Comparison of ENCODE assay signal across 9 mouse cellular contexts in genomic region chrX:153007685-153008047, GRCm38 (mm10). TPM values are rescaled to one million over a fixed set of nuclear protein-coding genes. Genes with fewer than 3 reads are reported as not detected.
DNase-seq lines count a peak whose midpoint lies in the region; ATAC-seq and TF ChIP-seq lines count a peak whose summit lies in the region.
"Had no signal": no experiment of that assay in that cellular context is flagged by ENCODE, and none has a peak within 500 bp of the region (broad histone marks: within the 10 kb centered on the region; RNA-seq: fewer than 3 reads in every experiment).

No protein-coding gene starts in this region.

- DNase-seq in heart, adult 2 months, result no peak
- DNase-seq in heart, postnatal 14 days, result no peak
- no peak for DNase-seq in spleen, adult 2 months (ENCODE audit: low read depth in 1 of 2, low spot score in 2 of 2)
- DNase-seq in spleen, postnatal 14 days (ENCODE audit: low spot score in 2 of 2), result no peak
- no peak for DNase-seq in limb, embryonic 14.5 days (ENCODE audit: low spot score)
- DNase-seq in urinary bladder, postnatal 36 days (ENCODE audit: low spot score in 2 of 2), result no peak
- DNase-seq in thymus, postnatal 10 days (ENCODE audit: low spot score in 2 of 2), result no peak

- TF ChIP-seq CTCF in heart, adult 2 months (IDR thresholded peaks at IDR 0.05), result no peak
- no peak for TF ChIP-seq CTCF in spleen, adult 2 months (IDR thresholded peaks at IDR 0.05; ENCODE audit: extremely low read depth, insufficient read depth, insufficient read length, insufficient replicate concordance)

- no peaks in the 10 kb centered on the region for H3K79me2 ChIP-seq in heart, adult 2 months (replicated peaks; ENCODE audit: control insufficient read depth, insufficient read depth, low read length)

- ATAC-seq in limb, embryonic 14.5 days (ENCODE audit: low FRiP score, low read depth), result peak; percentile 35
- ATAC-seq in stomach, embryonic 15.5 days (ENCODE audit: insufficient read depth, low FRiP score, low read depth), result no peak

- H3K4me3 ChIP-seq in heart, adult 2 months, result peak overlapping the region; percentile 57
- peak overlapping the region; percentile 67; the same call in 1 of the 2 replicates for H3K4me3 ChIP-seq in spleen, adult 2 months (ENCODE audit: extremely low read depth, insufficient read depth, insufficient read length)
- peak overlapping the region; percentile 51 for H3K4me3 ChIP-seq in limb, embryonic 14.5 days (replicated peaks; ENCODE audit: low read length)
- peak overlapping the region; percentile 56 for H3K4me3 ChIP-seq in stomach, embryonic 15.5 days (replicated peaks)

- TF ChIP-seq POLR2A in heart, adult 2 months (IDR thresholded peaks at IDR 0.05; ENCODE audit: insufficient read depth, low read depth, low read length), result no peak
- no peak for TF ChIP-seq POLR2A in spleen, adult 2 months (IDR thresholded peaks at IDR 0.05; ENCODE audit: low read depth, low read length)
- TF ChIP-seq POLR2A in limb, embryonic 14.5 days (IDR thresholded peaks at IDR 0.05; ENCODE audit: borderline replicate concordance, extremely low read depth, insufficient read depth, insufficient read length), result no peak

- no peaks in the 10 kb centered on the region for H3K4me1 ChIP-seq in heart, adult 2 months (ENCODE audit: control insufficient read depth, insufficient read depth, low read length)
- no peaks in the 10 kb centered on the region for H3K4me1 ChIP-seq in spleen, adult 2 months (ENCODE audit: control insufficient read depth, insufficient read depth, insufficient read length)
- H3K4me1 ChIP-seq in limb, embryonic 14.5 days (ENCODE audit: control insufficient read depth, insufficient read depth, low read length), result no peaks in the 10 kb centered on the region
- no peaks in the 10 kb centered on the region for H3K4me1 ChIP-seq in stomach, embryonic 15.5 days

- intact Hi-C loops in heart, adult 2 months (cut with DNase I), result loop anchor here (2.0 kb wide), 1 partner anchor 29 kb away; the partner anchor contains the start of gene Mageh1
- intact Hi-C loops in heart, postnatal 14 days (cut with DNase I), result no loop called here

- WGBS in heart, adult 2 months, result 30% methylated on average over 9 of the region's 9 CpGs
- WGBS in spleen, adult 2 months, result 45% methylated on average over 9 of the region's 9 CpGs
- 23% methylated on average over 9 of the region's 9 CpGs for WGBS in limb, embryonic 14.5 days
- WGBS in stomach, embryonic 15.5 days, result 25% methylated on average over 9 of the region's 9 CpGs

- H3K27ac ChIP-seq in heart, adult 2 months, result no peak overlapping the region
- no peak overlapping the region for H3K27ac ChIP-seq in spleen, adult 2 months (ENCODE audit: insufficient read depth, low read length)
- H3K27ac ChIP-seq in limb, embryonic 14.5 days (replicated peaks; ENCODE audit: low read depth, low read length), result no peak overlapping the region
- H3K27ac ChIP-seq in stomach, embryonic 15.5 days, result no peak overlapping the region

- no peaks in the 10 kb centered on the region for H3K36me3 ChIP-seq in heart, adult 2 months (ENCODE audit: control insufficient read depth, insufficient read depth, low read length)
- H3K36me3 ChIP-seq in spleen, adult 2 months (ENCODE audit: control insufficient read depth, insufficient read depth, low read length), result no peaks in the 10 kb centered on the region
- no peaks in the 10 kb centered on the region for H3K36me3 ChIP-seq in limb, embryonic 14.5 days (ENCODE audit: control insufficient read depth, insufficient read depth, low read length)
- no peaks in the 10 kb centered on the region for H3K36me3 ChIP-seq in stomach, embryonic 15.5 days

- TF ChIP-seq EP300 in heart, adult 2 months (IDR thresholded peaks at IDR 0.05; ENCODE audit: insufficient read depth, low read depth, low read length), result no peak

- H3K4me2 ChIP-seq in limb, embryonic 14.5 days (replicated peaks; ENCODE audit: low read depth, low read length, severe bottlenecking), result peak overlapping the region; percentile 52
- peak overlapping the region; percentile 60 for H3K4me2 ChIP-seq in stomach, embryonic 15.5 days

- no peaks in the 10 kb centered on the region for H3K9me3 ChIP-seq in limb, embryonic 14.5 days (ENCODE audit: control insufficient read depth, low read length)
- H3K9me3 ChIP-seq in stomach, embryonic 15.5 days, result no peaks in the 10 kb centered on the region

- H3K27me3 ChIP-seq in heart, adult 2 months (ENCODE audit: control insufficient read depth, insufficient read depth, low read length), result no peaks in the 10 kb centered on the region
- no peaks in the 10 kb centered on the region for H3K27me3 ChIP-seq in spleen, adult 2 months (ENCODE audit: control insufficient read depth, insufficient read depth, low read length)
- no peaks in the 10 kb centered on the region for H3K27me3 ChIP-seq in limb, embryonic 14.5 days (ENCODE audit: control insufficient read depth, insufficient read depth, low read length)
- no peaks in the 10 kb centered on the region for H3K27me3 ChIP-seq in stomach, embryonic 15.5 days (replicated peaks)

- no peak overlapping the region; the same call in 1 of the 2 replicates for H3K9ac ChIP-seq in heart, adult 2 months (ENCODE audit: low read depth, low read length)
- peak overlapping the region; percentile 66; the same call in 1 of the 2 replicates for H3K9ac ChIP-seq in limb, embryonic 14.5 days (ENCODE audit: low read depth, low read length, severe bottlenecking)
- H3K9ac ChIP-seq in stomach, embryonic 15.5 days, result no peak overlapping the region

RNA-seq across cellular contexts. Expression of gene Usp51, which starts 1.4 kb away (rescaled TPM):
- not detected for total RNA-seq in heart, adult 2 months (2021)
- 0.15 TPM in 1 of 2 replicates, not detected in the other for polyA plus RNA-seq in heart, adult 2 months (2012; rRNA removed)
- total RNA-seq in heart, postnatal 14 days (2021), result not detected
- polyA plus RNA-seq in spleen, adult 2 months (2012; rRNA removed), result not detected in 2 replicates
- polyA plus RNA-seq in limb, embryonic 14.5 days (2012; rRNA removed), result 1.1 TPM in 2 replicates
- 1.5 and 2.1 TPM in 2 replicates for polyA plus RNA-seq in limb, embryonic 14.5 days (2014; fragmentation: Nextera tagmentation; extraction: Ambion mirVana)
- polyA plus RNA-seq in stomach, embryonic 15.5 days (2015; fragmentation: Nextera tagmentation; extraction: Ambion mirVana), result 1.1 and 1.2 TPM in 2 replicates
- total RNA-seq: hematopoietic stem cell, adult 5-6 weeks had no signal

RNA-seq across cellular contexts. Expression of gene Mageh1, which starts 29.7 kb away (rescaled TPM):
- total RNA-seq in heart, adult 2 months (2021), result 10 to 100 TPM; 10.3 to 10.9 TPM
- polyA plus RNA-seq in heart, adult 2 months (2012; rRNA removed), result 4.0 and 5.7 TPM in 2 replicates
- total RNA-seq in heart, postnatal 14 days (2021), result 10 to 100 TPM; 12.4 to 12.6 TPM
- polyA plus RNA-seq in spleen, adult 2 months (2012; rRNA removed), result 1.6 and 1.7 TPM in 2 replicates
- 50.3 and 57.2 TPM in 2 replicates for polyA plus RNA-seq in limb, embryonic 14.5 days (2012; rRNA removed)
- polyA plus RNA-seq in limb, embryonic 14.5 days (2014; fragmentation: Nextera tagmentation; extraction: Ambion mirVana), result 64.9 and 72.3 TPM in 2 replicates
- polyA plus RNA-seq in stomach, embryonic 15.5 days (2015; fragmentation: Nextera tagmentation; extraction: Ambion mirVana), result 41.6 and 47.4 TPM in 2 replicates
